Mouse (Mus musculus) hindbrain, embryonic 16.5 days (tissue): Measurements from ENCODE around the gene 4921524J17Rik. TPM values are rescaled to one million over a fixed set of nuclear protein-coding genes. Genes with fewer than 3 reads are reported as not detected.

Experiments used
- ATAC-seq: fragments of 200-750 bp; cut with Nextera tagmentation; 2 replicates; pipeline ENCODE4 v1.8.0; 2017; ENCODE audit warnings: moderate TSS enrichment, moderate library complexity
- H3K27ac ChIP-seq: fragments of 300-500 bp; sonication (generic); 2 replicates; pipeline ENCODE4 v1.5.1; 2014; ENCODE audit warnings: low read depth, mild to moderate bottlenecking, control low read depth, low read length, moderate library complexity
- H3K27me3 ChIP-seq: fragments of 300-500 bp; sonication (generic); replicated peaks from 2 replicates; pipeline ENCODE4 v1.6.1; 2014; ENCODE audit warnings: low read length; ENCODE audit not compliant: control insufficient read depth, insufficient read depth
- H3K36me3 ChIP-seq: fragments of 300-500 bp; sonication (generic); 2 replicates; pipeline ENCODE4 v1.6.1; 2014; ENCODE audit warnings: mild to moderate bottlenecking, low read length, moderate library complexity, mixed read lengths; ENCODE audit not compliant: control insufficient read depth, insufficient read depth
- H3K4me1 ChIP-seq: fragments of 300-500 bp; sonication (generic); 2 replicates; pipeline ENCODE4 v1.6.1; 2014; ENCODE audit warnings: low read depth, low read length; ENCODE audit not compliant: control insufficient read depth, insufficient read depth
- H3K4me2 ChIP-seq: fragments of 300-500 bp; sonication (generic); 2 replicates; pipeline ENCODE4 v1.6.1; 2014; ENCODE audit warnings: mild to moderate bottlenecking, low read length, control low read depth, moderate library complexity
- H3K4me3 ChIP-seq: fragments of 300-500 bp; sonication (generic); 2 replicates; pipeline ENCODE4 v1.5.1; 2014; ENCODE audit warnings: mild to moderate bottlenecking, low read length, control low read depth, moderate library complexity
- H3K9ac ChIP-seq: fragments of 300-500 bp; sonication (generic); 2 replicates; pipeline ENCODE4 v1.6.1; 2014; ENCODE audit warnings: low read depth, mild to moderate bottlenecking, control low read depth, low read length, moderate library complexity
- H3K9me3 ChIP-seq: fragments of 300-500 bp; sonication (generic); 2 replicates; pipeline ENCODE4 v1.6.1; 2014; ENCODE audit warnings: mild to moderate bottlenecking, low read length, moderate library complexity; ENCODE audit not compliant: control insufficient read depth
- WGBS: fragments of 180-500 bp; shearing (Covaris S2); extraction: QIAGEN DNeasy Blood & Tissue Kit; methylation state at CpG from one replicate; pipeline ENCODE4 v1.1.7; 2014; 5-methylcytosine and 5-hydroxymethylcytosine counted together
- polyA plus RNA-seq: library from polyadenylated mRNA; unstranded; fragments of >200 nt; fragmentation: Nextera tagmentation; extraction: Ambion mirVana; gene quantifications from 2 replicates; pipeline ENCODE4 v1.2.1, GENCODE M21; 2015

Gene 4921524J17Rik
- polyA plus RNA-seq, 1 experiment from 2014 or later = 39.2 TPM

- WGBS = 77% methylated on average over 6 of the region's 6 CpGs
Observed at GRCm38 (mm10) chr8:85363406-85363805, 69.2 kb downstream of the 4921524J17Rik start.

GRCm38 (mm10) chr8:85362211-85362610 is 70.4 kb downstream of the 4921524J17Rik start:
- Histone ChIP-seq H3K9me3 (no peaks in the 10 kb centered on the region), H3K27ac (no peak overlapping the region), H3K36me3 (no peaks in the 10 kb centered on the region), H3K4me1 (no peaks in the 10 kb centered on the region), H3K27me3 (no peaks in the 10 kb centered on the region), H3K9ac (no peak overlapping the region), H3K4me3 (no peak overlapping the region), H3K4me2 (no peak overlapping the region)
- WGBS = 75% methylated on average over 4 of the region's 4 CpGs
- ATAC-seq = no peak

More at GRCm38 (mm10) chr8:85363406-85363805, 69.2 kb downstream of the 4921524J17Rik start:
- no peak for ATAC-seq
- Histone ChIP-seq H3K27ac (no peak overlapping the region), H3K36me3 (no peaks in the 10 kb centered on the region), H3K9ac (no peak overlapping the region), H3K4me1 (no peaks in the 10 kb centered on the region), H3K9me3 (no peaks in the 10 kb centered on the region), H3K27me3 (no peaks in the 10 kb centered on the region), H3K4me2 (no peak overlapping the region), H3K4me3 (no peak overlapping the region)

Other genes starting within 250 kb of the 4921524J17Rik start
- gene Olfr371, start 206.8 kb downstream of the 4921524J17Rik start, polyA plus RNA-seq = not detected in 2 replicates
- gene Orc6, start 133.2 kb downstream of the 4921524J17Rik start, polyA plus RNA-seq = 64.4 and 69.4 TPM in 2 replicates
- gene Vps35, start 133.0 kb downstream of the 4921524J17Rik start, polyA plus RNA-seq = 183 and 185 TPM in 2 replicates
- 0.19 and 0.66 TPM in 2 replicates for gene Mylk3, start 46.5 kb downstream of the 4921524J17Rik start, polyA plus RNA-seq
- 58.1 and 62.2 TPM in 2 replicates for gene Gpt2, start 59.7 kb upstream of the 4921524J17Rik start, polyA plus RNA-seq
- gene Dnaja2, start 122.5 kb upstream of the 4921524J17Rik start, polyA plus RNA-seq = 170 and 171 TPM in 2 replicates